Mouse (Mus musculus) olfactory bulb, adult 2 months (tissue): ENCODE results near the gene Prkar2a. TPM values are rescaled to one million over a fixed set of nuclear protein-coding genes. Genes with fewer than 3 reads are reported as not detected.

Source experiments
- H3K27ac ChIP-seq: fragments of 200-500 bp; 2 replicates; pipeline ENCODE4 v1.5.1; 2012; ENCODE audit warnings: low read depth, low read length; ENCODE audit not compliant: insufficient read depth
- H3K4me1 ChIP-seq: fragments of 200-500 bp; 2 replicates; pipeline ENCODE4 v1.6.1; 2012; ENCODE audit warnings: low read length; ENCODE audit not compliant: control insufficient read depth, insufficient read depth
- H3K4me3 ChIP-seq: fragments of 200-500 bp; 2 replicates; pipeline ENCODE4 v1.5.1; 2012; ENCODE audit warnings: mild to moderate bottlenecking, low read depth, low read length, moderate library complexity; ENCODE audit not compliant: insufficient read depth
- CTCF ChIP-seq: fragments of 200-500 bp; IDR thresholded peaks from 2 replicates; pipeline ENCODE4 v1.5.1; 2012; ENCODE audit warnings: low read depth, mild to moderate bottlenecking, low read length, moderate library complexity; ENCODE audit not compliant: insufficient read depth
- POLR2A ChIP-seq: fragments of 200-500 bp; IDR thresholded peaks from 2 replicates; pipeline ENCODE4 v1.6.1; 2012; ENCODE audit warnings: mild to moderate bottlenecking, low read depth, low read length, moderate library complexity; ENCODE audit not compliant: insufficient read depth
- WGBS: fragments of 180-500 bp; shearing (Covaris S2); methylation state at CpG from one replicate; pipeline ENCODE4 v1.1.7; 2018; 5-methylcytosine and 5-hydroxymethylcytosine counted together
- polyA plus RNA-seq: library from polyadenylated mRNA; stranded (reverse); fragments of >200 nt; gene quantifications from 2 replicates; pipeline ENCODE4 v1.2.4, GENCODE M21; 2012; ENCODE audit warnings: low replicate concordance; ENCODE audit not compliant: missing spikeins, insufficient read depth, insufficient read length

The Prkar2a gene
- polyA plus RNA-seq, 1 experiment = not detected

GRCm38 (mm10) chr9:108707212-108707611, 18.1 kb downstream of the Prkar2a start:
- Histone ChIP-seq H3K4me1 (peaks cover 9% of the 10 kb centered on the region), H3K4me3 (no peak overlapping the region), H3K27ac (no peak overlapping the region)
- TF ChIP-seq CTCF = no peak
- no peak for TF ChIP-seq POLR2A
- WGBS = 81% methylated on average over 2 of the region's 2 CpGs

DNA sequence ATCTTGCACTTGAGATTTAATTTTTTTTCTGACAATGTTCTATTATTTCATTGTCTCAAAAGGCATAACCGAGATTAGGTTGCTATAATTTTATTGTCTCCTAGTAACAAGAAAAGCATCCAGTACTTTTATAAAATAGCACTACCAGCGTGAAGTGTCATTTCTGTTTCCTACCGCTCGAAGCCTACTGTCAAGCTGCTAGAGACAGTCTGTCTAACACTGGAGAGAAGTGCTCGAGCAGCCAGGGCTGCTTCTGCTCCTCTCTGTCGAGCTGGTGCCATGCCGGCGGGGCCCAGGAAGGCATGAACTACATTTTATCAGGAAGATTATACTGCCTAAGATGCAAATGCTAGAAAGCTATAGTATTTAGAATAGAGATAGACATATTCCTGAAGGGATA, 19.7 kb downstream of the Prkar2a start:
- no peak overlapping the region for H3K27ac ChIP-seq
- 73% methylated on average over 8 of the region's 8 CpGs for WGBS
- H3K4me3 ChIP-seq = no peak overlapping the region
- TF ChIP-seq CTCF = no peak
- no peak for TF ChIP-seq POLR2A
- H3K4me1 ChIP-seq = peaks cover 7% of the 10 kb centered on the region

- no peak overlapping the region for H3K4me3 ChIP-seq
- WGBS = 81% methylated on average over 7 of the region's 7 CpGs
- no peak overlapping the region for H3K27ac ChIP-seq
- TF ChIP-seq CTCF (no peak), POLR2A (no peak)
- H3K4me1 ChIP-seq = no peaks in the 10 kb centered on the region
Observed at GRCm38 (mm10) chr9:108710767-108711166, 21.7 kb downstream of the Prkar2a start.

GRCm38 (mm10) chr9:108716199-108716598, 27.1 kb downstream of the Prkar2a start:
- TF ChIP-seq POLR2A = no peak
- no peak for TF ChIP-seq CTCF
- no peaks in the 10 kb centered on the region for H3K4me1 ChIP-seq
- H3K27ac ChIP-seq = no peak overlapping the region
- H3K4me3 ChIP-seq = no peak overlapping the region
- WGBS = 90% methylated on average over 4 of the region's 4 CpGs

GRCm38 (mm10) chr9:108723751-108724150, 34.6 kb downstream of the Prkar2a start:
- WGBS = 40% methylated on average over 2 of the region's 2 CpGs
- H3K4me3 ChIP-seq = no peak overlapping the region
- H3K4me1 ChIP-seq = no peaks in the 10 kb centered on the region
- H3K27ac ChIP-seq = no peak overlapping the region
- TF ChIP-seq POLR2A = no peak
- no peak for TF ChIP-seq CTCF

- no peak overlapping the region for H3K4me3 ChIP-seq
- H3K4me1 ChIP-seq = no peaks in the 10 kb centered on the region
- 83% methylated on average over 5 of the region's 5 CpGs for WGBS
- H3K27ac ChIP-seq = no peak overlapping the region
- TF ChIP-seq CTCF (no peak), POLR2A (no peak)
Observed at GRCm38 (mm10) chr9:108726116-108726515, 37.0 kb downstream of the Prkar2a start.

- TF ChIP-seq POLR2A (no peak), CTCF (no peak)
- Histone ChIP-seq H3K4me3 (no peak overlapping the region), H3K4me1 (no peaks in the 10 kb centered on the region), H3K27ac (no peak overlapping the region)
Observed at GRCm38 (mm10) chr9:108729050-108729449, 39.9 kb downstream of the Prkar2a start.

- Histone ChIP-seq H3K4me1 (no peaks in the 10 kb centered on the region), H3K27ac (no peak overlapping the region), H3K4me3 (no peak overlapping the region)
- TF ChIP-seq POLR2A (no peak), CTCF (no peak)
Observed at GRCm38 (mm10) chr9:108732462-108732861, 43.3 kb downstream of the Prkar2a start.

DNA sequence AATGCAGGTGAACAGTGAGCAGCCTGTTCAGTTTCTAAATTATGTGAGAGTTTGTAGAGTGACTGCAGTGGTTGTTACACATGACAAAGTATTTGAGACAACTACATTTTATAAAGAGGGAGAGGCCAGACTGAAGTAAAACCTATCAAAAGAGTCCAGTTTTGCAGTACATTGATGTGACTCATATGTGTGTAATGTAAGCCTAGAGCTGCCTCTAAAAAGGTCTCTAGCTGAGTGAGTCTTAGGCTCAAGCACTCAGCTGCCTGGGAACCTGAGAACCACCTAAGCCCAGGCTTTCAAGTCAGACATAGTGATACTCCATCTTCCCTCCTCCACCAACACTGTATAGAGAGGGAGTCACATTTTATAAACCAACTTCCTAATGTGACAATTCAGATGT, 45.5 kb downstream of the Prkar2a start:
- H3K27ac ChIP-seq = no peak overlapping the region
- TF ChIP-seq POLR2A (no peak), CTCF (no peak)
- H3K4me1 ChIP-seq = no peaks in the 10 kb centered on the region
- no peak overlapping the region for H3K4me3 ChIP-seq

DNA sequence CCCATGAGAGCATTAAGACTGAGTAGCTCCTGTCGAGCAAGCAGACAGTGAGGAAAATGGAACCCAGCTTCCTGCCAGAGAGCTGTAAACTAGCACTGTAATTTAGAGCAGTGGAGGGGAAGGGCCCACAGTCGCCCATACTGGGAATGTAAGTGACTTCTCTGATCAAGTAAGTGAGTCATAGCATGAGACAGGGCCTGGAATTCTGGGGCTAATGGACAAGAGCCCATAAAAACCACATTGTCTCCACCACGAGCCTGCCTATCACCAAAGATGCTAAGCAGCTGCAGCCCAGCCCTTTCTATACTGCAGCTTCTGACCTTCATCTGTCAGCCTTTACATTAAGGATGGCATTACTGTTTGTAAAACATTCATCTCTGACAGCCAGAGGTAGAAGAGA, 50.1 kb downstream of the Prkar2a start:
- H3K4me3 ChIP-seq = no peak overlapping the region
- H3K27ac ChIP-seq = no peak overlapping the region
- no peaks in the 10 kb centered on the region for H3K4me1 ChIP-seq
- WGBS = 34% methylated on average over 3 of the region's 3 CpGs
- no peak for TF ChIP-seq CTCF

DNA sequence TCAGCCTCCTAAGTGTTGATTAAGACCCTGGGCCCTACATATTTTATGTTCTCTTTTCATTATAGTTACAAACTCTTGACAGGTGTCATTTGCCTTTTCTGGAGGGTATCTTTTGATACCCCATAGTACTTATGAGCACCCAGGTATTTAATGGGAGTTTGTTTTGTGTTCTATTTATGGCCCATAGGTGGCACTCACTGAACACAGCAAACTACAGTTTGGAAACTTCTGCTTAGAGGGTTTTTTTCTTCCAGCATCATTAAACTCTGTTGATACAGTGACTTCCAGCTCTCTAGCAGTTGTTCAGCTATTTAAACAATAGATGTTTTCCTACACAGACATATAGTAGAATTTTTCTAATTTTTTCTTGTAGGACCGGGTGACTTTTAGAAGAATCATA, 50.9 kb downstream of the Prkar2a start:
- TF ChIP-seq CTCF (no peak), POLR2A (no peak)
- Histone ChIP-seq H3K4me3 (no peak overlapping the region), H3K27ac (no peak overlapping the region), H3K4me1 (no peaks in the 10 kb centered on the region)
- 89% methylated on average over 1 of the region's 1 CpGs for WGBS
